Mouse (Mus musculus) erythroid progenitor cell, adult 5-6 weeks (primary cell): ENCODE results near the gene Hist2h2be. TPM values are rescaled to one million over a fixed set of nuclear protein-coding genes. Genes with fewer than 3 reads are reported as not detected.

ENCODE experiments used
- ATAC-seq: replicated peaks from 2 replicates; pipeline ENCODE4 v1.8.0; 2016; ENCODE audit warnings: moderate number of reproducible peaks, mild to moderate bottlenecking, moderate TSS enrichment, inconsistent platforms; ENCODE audit not compliant: poor library complexity, low FRiP score, severe bottlenecking
- total RNA-seq, 2 experiments: library from RNA; stranded (forward) in 1 of 2; stranded (reverse) in 1 of 2; fragments of 150-400 nt in 1 of 2; fragments of 186-747, 209-891 nt in 1 of 2; gene quantifications; 2 replicates each; pipeline versions ENCODE4 v1.2.3 to v1.2.4; 2015 to 2017; ENCODE audit warnings: low replicate concordance in 2 of 2

Hist2h2be gene
- total RNA-seq, 2 experiments from 2014 or later, result 35.9 to 50.7 TPM

DNA sequence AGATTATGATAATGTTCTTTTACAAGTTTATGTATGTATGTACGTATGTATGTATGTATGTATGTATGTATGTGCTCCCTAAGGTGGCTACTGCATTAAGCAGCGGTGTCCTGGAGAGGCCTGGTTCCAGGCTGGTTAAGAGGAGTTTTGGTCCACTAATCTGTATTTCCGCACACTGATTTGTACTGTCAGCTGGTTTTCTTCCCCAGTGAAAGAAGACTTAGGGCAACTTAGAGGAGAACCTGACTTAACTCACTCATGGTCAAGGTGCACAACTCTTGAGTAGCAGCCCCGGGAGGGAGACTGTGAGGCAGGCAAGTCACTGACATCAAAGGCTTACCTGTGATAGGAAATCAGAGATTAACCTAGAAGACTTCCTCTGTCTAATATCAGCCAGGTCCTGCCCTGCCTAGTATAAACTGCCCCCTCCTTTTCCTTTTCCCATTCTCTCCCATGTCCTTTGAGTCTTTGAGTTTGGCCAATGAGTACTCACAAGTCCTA, 16.0 kb downstream of the Hist2h2be start:
- ATAC-seq, result no peak

DNA sequence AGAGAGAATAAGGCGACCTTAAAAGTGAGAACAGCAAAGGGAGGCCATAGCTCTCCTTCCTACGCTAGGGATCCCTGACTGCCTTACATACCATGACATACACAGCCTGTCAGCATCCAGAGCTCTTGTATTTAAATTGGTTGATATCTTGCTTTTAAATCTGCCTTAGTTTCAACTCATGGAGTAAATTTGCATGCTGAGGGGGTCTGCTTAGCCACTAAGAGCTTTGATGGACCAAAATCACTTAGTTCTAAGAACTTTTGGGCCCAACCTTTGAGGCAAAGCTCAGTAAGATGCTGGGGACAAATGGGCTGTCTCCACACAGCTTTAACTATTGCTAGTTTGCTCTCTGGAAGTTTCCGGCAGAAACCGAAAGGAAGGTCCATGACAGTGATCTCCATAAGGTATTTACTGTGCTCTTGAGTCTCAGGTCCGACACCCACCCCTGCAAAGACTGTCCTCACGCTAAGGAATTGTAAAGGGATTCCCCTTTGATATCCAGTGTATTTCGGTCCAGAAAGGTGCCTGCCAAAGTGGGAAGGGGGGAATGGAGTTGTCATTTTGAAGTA, 16.5 kb downstream of the Hist2h2be start:
- ATAC-seq, result no peak

DNA sequence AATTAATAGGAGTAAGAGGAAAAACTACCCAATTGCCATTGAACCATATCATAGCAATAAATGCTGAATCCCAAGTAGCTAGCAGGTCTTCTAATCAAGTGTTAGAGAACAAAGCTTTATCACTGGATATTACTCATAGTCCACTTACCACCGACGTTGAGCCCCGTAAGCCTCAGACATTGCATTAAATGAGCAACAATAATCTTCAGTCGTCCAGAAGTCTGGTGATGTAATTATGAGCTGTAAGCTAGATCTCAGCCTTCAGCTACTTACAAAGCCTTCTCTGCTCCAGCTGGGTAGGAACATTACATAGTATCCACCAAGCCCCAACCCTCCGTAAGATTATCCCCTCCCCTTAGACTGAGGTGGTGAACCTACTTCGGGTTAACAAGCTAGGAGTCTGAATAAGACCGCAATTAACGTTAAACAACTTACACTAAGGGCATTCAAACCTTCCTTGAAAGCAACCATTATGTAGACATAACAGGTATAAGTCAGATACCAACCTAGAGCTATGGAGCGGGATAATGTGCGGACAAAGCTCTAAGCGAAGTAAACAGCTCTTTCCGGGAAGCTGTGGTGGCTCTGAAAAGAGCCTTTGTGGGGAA, 17.1 kb downstream of the Hist2h2be start:
- peak; percentile 8 for ATAC-seq

DNA sequence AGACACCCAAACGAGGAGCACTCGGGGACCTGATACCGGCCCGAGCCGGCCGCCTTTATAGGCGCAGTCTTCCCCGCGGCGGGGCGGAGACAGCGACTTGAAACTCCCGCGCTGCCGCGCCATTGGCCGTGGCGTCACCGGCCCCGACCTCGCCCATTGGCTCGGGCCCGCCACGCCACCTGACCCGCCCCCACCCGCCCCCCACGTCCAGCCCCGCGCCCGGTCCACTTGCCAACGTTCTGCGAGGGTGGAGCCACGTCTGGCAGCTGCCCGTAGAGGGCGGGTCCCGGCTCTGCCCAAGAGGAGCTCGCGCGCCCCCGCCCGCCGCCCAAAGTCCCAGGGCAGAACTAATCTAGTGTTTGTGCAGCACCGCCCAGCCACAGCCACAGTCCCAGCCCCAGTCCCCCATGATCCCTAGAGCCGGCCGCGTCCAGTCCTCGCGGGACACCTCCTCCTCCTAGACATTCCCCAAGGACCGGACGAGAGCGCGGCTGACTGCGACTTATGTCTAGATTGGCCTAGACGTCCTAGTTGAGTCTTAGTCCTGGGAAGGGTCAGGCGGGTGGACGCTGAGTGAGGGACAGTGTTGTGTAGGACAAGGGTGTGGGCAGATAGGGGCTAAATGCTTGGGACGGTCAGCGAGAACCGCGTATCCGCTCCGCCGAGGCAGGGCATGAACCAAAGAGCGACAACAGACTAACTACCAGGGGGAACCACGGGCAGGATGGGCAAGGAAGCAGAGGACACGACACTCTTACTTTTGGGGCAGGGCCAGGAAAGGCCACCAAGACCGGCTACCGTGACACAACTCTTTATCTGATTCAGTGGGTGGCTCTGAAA, 18.3 kb downstream of the Hist2h2be start, which contains the start of gene Hist2h3c2:
Gene Hist2h3c2 (minus strand): TSS at position 174 of the 840 bp plus-strand sequence.
- peak; percentile 68 for ATAC-seq

DNA sequence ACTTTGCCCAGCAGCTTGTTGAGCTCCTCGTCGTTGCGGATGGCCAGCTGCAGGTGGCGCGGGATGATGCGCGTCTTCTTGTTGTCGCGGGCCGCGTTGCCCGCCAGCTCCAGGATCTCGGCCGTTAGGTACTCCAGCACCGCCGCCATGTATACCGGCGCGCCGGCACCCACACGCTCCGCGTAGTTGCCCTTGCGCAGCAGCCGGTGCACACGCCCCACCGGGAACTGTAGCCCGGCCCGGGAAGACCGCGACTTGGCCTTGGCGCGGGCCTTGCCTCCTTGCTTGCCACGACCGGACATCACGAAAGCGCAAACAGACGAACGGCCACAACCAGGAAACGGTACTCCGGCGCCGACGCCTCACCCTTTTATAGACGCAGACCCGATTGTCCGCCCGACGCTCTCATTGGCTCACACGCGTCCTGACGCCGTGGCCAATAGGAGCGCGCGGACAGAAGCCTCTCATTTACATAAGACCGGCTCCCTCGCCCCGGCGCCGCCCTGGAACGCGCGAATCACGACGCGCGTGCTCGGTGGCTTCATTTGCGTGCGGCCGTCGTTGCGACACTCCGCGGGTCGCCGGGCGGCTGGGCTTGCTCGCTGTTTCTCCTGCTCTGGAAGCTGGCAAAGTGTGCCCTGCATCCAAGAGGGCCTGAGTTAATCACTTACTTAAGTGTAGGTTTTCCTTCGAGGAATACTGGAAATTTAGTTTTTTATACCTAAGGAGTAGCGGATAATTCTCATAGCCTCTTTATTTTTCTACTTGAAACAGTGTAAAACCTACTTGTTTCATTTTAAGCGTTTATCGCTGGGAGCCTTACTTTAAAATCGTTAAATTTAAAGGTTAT, 19.3 kb downstream of the Hist2h2be start, which contains the start of gene Hist2h2aa2:
Gene Hist2h2aa2 (minus strand): TSS at position 328 of the 850 bp plus-strand sequence.
- peak; percentile 53 for ATAC-seq

DNA sequence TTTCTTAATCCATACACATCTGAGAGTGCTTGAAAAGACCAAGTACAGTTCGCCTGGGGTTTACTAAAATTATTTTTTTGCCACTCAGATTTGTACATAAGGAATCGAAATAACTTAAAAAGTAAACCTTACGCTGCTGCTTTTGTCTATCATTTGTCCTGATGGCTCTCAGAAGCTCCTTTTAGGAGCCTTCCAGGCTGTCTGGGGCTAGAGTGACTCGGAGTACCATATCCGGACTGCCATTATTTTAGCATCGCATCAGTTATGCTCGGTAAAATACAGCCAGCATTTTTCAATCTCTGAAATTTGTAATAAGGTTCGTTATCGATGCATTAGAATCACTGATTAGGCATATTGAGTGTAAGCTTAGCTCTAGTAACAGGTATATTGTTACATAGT, 19.9 kb downstream of the Hist2h2be start:
- ATAC-seq, result no peak

DNA sequence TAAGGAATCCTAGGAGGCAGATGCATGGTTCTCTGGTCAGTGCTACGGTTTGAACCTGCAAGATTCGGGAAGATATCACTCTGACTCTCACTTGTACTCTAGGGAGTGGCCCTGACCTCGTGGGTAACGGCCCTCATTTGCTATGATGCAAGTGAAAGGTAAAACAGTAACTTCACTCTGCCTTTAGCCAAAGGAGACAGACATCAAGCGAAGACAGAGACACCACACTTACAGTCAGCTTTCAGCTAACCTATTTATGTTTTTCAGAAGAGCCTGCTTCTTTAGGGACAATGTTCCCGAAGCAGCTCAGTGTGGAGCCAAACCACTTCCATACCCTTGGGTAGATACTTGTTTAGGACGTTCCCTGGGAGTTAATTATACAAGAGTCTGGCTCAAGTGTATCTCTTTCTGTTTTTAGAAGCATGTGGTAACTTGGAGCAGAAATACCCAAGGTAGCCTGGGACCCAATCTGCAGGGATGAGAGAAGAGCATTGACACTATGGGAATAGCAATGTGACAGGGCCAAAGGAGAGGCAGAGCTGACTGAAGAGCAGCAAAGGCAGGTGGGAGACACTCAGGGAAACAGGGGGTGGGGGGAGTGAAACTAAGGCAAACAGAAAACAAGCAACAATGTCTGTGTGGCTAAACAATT, 23.1 kb downstream of the Hist2h2be start:
- ATAC-seq, result no peak

DNA sequence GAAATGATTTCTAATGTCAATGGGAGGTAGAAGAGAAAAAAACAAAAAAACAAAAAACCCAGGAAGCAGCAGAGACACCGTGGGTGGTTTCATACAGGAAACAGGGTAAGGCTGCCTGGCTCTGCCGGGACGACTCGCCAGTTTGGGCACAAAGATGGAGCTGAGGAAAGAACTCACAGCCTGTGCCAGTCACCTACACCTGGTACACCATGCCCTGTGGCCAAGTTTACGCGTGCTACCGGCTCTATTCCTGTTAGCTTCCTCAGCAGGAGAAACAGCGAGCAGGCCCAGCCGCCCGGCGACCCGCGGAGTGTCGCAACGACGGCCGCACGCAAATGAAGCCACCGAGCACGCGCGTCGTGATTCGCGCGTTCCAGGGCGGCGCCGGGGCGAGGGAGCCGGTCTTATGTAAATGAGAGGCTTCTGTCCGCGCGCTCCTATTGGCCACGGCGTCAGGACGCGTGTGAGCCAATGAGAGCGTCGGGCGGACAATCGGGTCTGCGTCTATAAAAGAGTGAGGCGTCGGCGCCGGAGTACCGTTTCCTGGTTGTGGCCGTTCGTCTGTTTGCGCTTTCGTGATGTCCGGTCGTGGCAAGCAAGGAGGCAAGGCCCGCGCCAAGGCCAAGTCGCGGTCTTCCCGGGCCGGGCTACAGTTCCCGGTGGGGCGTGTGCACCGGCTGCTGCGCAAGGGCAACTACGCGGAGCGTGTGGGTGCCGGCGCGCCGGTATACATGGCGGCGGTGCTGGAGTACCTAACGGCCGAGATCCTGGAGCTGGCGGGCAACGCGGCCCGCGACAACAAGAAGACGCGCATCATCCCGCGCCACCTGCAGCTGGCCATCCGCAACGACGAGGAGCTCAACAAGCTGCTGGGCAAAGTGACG, 24.3 kb downstream of the Hist2h2be start, which contains the start of gene Hist2h2aa1:
Gene Hist2h2aa1 (plus strand): TSS at position 495 of the 884 bp plus-strand sequence.
- peak; percentile 55 for ATAC-seq

DNA sequence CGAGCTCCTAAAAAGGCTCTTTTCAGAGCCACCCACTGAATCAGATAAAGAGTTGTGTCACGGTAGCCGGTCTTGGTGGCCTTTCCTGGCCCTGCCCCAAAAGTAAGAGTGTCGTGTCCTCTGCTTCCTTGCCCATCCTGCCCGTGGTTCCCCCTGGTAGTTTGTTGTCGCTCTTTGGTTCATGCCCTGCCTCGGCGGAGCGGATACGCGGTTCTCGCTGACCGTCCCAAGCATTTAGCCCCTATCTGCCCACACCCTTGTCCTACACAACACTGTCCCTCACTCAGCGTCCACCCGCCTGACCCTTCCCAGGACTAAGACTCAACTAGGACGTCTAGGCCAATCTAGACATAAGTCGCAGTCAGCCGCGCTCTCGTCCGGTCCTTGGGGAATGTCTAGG, 25.1 kb downstream of the Hist2h2be start:
- peak; percentile 58 for ATAC-seq

DNA sequence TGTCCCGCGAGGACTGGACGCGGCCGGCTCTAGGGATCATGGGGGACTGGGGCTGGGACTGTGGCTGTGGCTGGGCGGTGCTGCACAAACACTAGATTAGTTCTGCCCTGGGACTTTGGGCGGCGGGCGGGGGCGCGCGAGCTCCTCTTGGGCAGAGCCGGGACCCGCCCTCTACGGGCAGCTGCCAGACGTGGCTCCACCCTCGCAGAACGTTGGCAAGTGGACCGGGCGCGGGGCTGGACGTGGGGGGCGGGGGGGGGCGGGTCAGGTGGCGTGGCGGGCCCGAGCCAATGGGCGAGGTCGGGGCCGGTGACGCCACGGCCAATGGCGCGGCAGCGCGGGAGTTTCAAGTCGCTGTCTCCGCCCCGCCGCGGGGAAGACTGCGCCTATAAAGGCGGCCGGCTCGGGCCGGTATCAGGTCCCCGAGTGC, 25.5 kb downstream of the Hist2h2be start, which contains the start of gene Hist2h3c1:
Gene Hist2h3c1 (plus strand): TSS at position 259 of the 430 bp plus-strand sequence.
- peak; percentile 67 for ATAC-seq

DNA sequence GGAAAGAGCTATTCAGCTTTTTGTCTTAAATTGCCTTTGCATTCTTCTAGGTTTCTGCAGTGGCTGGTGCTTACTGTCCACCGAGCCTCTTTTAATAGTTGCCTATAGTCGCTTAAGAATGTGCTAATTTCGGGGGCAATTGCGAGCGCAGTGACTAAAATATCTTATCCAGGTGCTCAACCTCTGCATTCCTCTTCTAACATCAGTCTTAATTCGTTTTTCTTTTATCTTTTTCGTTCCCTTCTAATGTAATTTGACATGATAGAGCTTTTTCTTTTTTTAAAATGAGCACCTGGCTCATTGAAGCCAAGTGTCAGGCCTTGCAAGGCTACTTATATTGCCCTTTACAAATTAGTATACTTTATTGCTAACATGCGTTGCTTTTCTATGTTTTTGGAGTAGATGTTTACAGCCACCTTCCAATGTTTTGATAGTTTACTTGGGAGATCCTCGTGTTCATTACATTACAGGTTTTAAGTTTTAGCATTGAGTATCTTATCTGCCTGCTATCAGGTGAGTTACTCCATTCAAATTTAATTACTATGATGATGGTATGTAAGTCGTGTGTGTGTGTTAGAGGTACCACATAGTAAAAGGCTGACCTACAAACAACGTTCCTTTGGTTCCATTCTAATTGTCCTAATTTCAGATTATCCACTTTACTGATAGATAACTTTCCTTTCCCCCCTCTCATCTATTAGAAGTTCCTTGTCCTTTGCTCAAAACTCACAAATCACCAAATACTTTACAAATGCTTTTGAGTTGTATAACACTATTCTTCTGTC, 26.6 kb downstream of the Hist2h2be start:
- ATAC-seq, result no peak

DNA sequence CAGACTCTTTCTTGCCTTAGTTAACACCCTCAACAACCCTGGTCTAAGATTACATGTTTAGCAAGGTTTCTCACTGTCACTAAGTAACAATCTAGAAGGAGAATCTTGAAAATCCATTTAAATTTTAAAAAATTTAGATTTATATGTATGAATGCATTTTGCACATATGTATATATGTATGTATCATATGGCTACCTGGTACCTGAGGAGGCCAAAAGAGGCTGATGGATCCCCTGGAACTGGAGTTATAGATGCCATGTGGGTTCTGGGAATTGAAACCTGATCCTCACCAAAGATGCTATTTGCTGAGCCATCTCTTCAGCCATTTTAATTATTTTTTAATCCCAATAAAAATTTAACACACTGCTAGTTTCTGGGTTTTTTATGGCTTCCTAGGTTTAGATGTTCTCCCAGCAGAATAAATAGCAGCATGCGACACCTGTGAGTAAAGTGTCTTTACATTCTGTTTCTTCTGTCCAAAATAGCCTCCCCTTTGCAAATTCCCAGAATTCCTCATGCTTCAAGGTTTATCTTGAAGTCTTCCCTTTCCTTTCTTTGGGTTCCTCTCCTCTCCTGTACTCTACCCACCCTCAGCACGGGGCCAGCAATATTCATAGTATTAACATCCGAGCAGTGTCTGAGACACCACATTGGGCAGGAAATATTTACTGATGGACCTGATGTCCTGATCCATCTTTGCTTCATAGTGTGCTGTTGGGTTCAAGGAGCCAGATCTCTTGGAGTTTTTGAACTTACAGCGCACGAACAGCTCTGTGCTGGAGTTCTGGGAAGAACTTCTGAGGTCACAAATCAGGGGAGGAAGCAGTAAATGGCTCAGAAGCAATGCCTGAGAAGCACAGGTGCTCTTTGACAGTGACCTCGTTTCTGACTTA, 27.5 kb downstream of the Hist2h2be start:
- ATAC-seq, result no peak

DNA sequence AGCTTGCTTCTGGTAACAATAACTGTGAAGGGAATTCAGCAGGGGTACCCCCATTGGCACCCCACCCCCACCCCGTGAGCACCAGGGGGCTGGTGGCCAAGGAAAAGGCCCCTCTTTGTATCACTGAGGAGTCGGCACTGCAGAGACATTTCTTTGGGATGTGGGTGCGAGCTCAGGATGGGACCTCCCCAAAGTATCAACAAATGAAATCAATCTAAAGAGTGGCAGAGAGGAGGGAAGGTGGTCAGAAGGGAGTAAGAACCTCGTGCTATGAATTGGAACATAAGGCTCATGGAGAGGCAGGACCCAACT, 28.1 kb downstream of the Hist2h2be start:
- ATAC-seq, result no peak

DNA sequence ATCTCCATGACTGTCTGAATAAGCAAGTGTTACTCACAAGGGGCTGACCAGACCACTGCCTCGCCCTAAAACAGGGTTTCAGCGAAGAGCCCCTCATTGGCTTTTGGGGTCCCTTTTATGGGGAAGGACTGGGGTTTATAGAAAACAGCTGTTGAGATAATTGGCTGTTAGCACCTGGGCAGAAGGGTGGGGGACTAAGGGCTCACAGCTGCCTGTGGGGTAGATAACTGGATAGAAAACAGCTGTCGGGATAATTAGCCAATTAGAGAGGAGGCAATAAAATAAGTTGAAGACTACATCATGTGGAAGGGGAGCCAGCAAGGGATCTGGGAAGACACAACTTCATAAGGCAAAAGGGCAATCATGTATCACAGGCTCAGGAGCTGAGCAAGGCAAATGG, 30.0 kb downstream of the Hist2h2be start:
- ATAC-seq, result no peak

DNA sequence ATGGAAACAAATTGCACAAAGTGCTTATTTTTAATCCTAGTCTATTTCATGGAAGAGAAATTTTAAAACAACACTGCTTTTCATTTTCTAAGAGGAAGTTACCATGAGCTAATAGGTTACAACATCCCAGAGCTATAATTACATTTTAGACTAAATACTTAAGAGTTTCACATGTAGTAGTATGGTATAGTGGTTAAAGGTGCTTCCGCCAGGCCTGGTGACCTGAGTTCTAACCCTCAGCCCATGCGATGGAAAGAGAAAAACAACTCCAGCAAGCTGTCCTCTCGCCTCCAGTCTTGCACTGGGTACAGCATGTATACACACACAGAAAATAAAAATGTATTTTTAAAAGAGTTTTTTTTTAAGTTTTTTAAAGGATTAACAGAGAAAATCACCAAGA, 30.9 kb downstream of the Hist2h2be start:
- no peak for ATAC-seq

DNA sequence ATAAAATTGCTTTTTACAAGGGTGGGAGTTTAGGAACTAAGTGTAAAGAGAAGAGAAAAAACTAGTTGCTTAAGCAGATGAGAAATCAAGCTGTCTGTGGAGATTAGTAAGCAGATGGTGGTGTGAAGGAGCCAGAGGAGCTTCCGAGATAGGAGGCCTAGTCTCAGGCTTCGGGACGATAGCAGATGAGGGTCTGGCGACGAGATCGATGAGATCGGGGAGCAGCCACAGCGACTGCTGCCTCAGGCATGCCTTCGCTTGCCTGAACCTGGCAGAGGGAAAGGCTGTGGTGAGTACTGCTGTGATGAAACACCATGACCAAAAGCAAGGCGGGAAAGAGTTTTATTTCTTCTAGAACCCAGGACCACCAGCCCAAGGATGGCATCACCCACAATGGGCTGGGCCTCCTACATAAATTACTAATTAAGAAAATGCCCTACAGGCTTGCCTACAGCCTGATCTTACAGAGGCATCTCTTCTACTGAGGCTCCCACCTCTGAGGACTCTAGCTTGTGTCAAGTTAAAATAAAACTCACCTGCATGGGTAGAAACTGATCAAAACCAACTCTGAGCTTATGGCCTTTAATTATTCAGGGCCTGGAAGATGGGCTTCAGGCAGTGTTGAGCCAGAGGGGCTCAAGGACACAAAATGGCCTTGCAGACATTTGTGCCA, 33.9 kb downstream of the Hist2h2be start:
- ATAC-seq, result peak; percentile 90
